Mouse (Mus musculus) kidney, embryonic 16.5 days (tissue): ENCODE data around the gene Atp5g2. TPM values are rescaled to one million over a fixed set of nuclear protein-coding genes. Genes with fewer than 3 reads are reported as not detected.

ENCODE experiments used
- ATAC-seq: fragments of 200-750 bp; cut with Nextera tagmentation; 2 replicates; pipeline ENCODE4 v1.8.0; 2017; ENCODE audit warnings: moderate TSS enrichment; ENCODE audit not compliant: low FRiP score, low TSS enrichment
- H3K27ac ChIP-seq: fragments of 300-500 bp; sonication (generic); 2 replicates; pipeline ENCODE4 v1.5.1; 2014; ENCODE audit warnings: low read length
- H3K27me3 ChIP-seq: fragments of 300-500 bp; sonication (generic); 2 replicates; pipeline ENCODE4 v1.6.1; 2014; ENCODE audit warnings: low read length, control low read depth, mixed read lengths; ENCODE audit not compliant: insufficient read depth
- H3K36me3 ChIP-seq: fragments of 300-500 bp; sonication (generic); 2 replicates; pipeline ENCODE4 v1.6.1; 2014; ENCODE audit warnings: low read length, control low read depth, mixed read lengths; ENCODE audit not compliant: insufficient read depth
- H3K4me1 ChIP-seq: fragments of 300-500 bp; sonication (generic); 2 replicates; pipeline ENCODE4 v1.6.1; 2014; ENCODE audit warnings: low read length, control low read depth, mixed read lengths; ENCODE audit not compliant: insufficient read depth
- H3K4me2 ChIP-seq: fragments of 300-500 bp; sonication (generic); replicated peaks from 2 replicates; pipeline ENCODE4 v1.6.1; 2014; ENCODE audit warnings: low read depth, low read length
- H3K4me3 ChIP-seq: fragments of 300-500 bp; sonication (generic); 2 replicates; pipeline ENCODE4 v1.5.1; 2014; ENCODE audit warnings: mild to moderate bottlenecking, low read length
- H3K9ac ChIP-seq: fragments of 300-500 bp; sonication (generic); replicated peaks from 2 replicates; pipeline ENCODE4 v1.6.1; 2014; ENCODE audit warnings: low read length
- H3K9me3 ChIP-seq: fragments of 300-500 bp; sonication (generic); 2 replicates; pipeline ENCODE4 v1.6.1; 2016; ENCODE audit warnings: low read length, control low read depth
- WGBS: fragments of 180-500 bp; shearing (Covaris S2); extraction: QIAGEN DNeasy Blood & Tissue Kit; methylation state at CpG from one replicate; pipeline ENCODE4 v1.1.7; 2014; 5-methylcytosine and 5-hydroxymethylcytosine counted together
- polyA plus RNA-seq: library from polyadenylated mRNA; unstranded; fragments of >200 nt; fragmentation: Nextera tagmentation; extraction: Ambion mirVana; gene quantifications from 2 replicates; pipeline ENCODE4 v1.2.1, GENCODE M21; 2015

Gene Atp5g2
- polyA plus RNA-seq, 1 experiment from 2014 or later, result 60.1 TPM

DNA sequence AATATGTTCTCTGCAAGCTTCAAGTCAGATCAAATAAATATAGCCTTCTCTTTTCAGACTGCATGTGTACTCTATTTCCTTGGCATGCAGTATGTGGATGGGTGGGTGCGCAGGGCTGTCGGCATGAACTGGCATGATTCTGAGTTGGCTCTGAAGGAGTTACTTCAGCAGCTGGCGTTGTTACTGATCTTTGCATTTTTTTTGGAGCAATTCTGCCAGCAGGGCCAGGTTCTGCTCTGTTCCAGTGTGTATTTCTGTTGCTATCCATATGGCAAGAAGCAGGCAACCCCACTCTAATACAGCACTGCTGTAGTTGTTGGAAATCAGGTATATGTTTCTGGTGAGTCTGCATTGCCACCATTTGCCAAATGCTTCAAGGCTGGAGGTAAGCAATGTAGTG is 36.3 kb downstream of the Atp5g2 start:
- no peak for ATAC-seq
- no peak overlapping the region for H3K27ac ChIP-seq
- no peaks in the 10 kb centered on the region for H3K27me3 ChIP-seq
- peaks cover 5% of the 10 kb centered on the region; the same call in 1 of the 2 replicates for H3K9me3 ChIP-seq
- no peak overlapping the region for H3K4me3 ChIP-seq
- no peaks in the 10 kb centered on the region for H3K4me1 ChIP-seq
- no peak overlapping the region for H3K4me2 ChIP-seq
- H3K36me3 ChIP-seq, result no peaks in the 10 kb centered on the region
- WGBS, result 89% methylated on average over 3 of the region's 3 CpGs
- no peak overlapping the region for H3K9ac ChIP-seq

DNA sequence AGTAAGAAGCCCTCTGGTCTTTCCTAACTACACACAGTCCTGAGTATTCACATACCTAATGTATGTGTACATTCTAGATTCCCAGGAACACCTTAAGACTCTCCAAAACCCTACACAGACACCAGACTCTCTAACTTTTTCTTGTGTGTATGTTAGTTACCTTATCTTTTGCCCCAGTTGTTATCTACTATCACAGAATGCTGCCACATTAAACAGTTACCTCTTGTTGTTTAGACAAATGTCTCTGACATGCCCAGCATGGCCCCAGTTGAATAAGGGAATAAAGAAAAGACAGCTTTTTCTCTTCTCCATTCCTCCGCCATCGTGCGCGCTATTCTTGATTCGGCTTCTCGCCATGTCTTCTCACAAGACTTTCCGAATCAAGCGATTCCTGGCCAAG is 37.5 kb downstream of the Atp5g2 start:
- WGBS, result 96% methylated on average over 8 of the region's 8 CpGs
- Histone ChIP-seq H3K27ac (no peak overlapping the region), H3K4me3 (no peak overlapping the region), H3K36me3 (no peaks in the 10 kb centered on the region), H3K9me3 (peaks cover 5% of the 10 kb centered on the region; the same call in 1 of the 2 replicates), H3K4me1 (no peaks in the 10 kb centered on the region), H3K27me3 (no peaks in the 10 kb centered on the region), H3K4me2 (no peak overlapping the region), H3K9ac (no peak overlapping the region)
- no peak for ATAC-seq

DNA sequence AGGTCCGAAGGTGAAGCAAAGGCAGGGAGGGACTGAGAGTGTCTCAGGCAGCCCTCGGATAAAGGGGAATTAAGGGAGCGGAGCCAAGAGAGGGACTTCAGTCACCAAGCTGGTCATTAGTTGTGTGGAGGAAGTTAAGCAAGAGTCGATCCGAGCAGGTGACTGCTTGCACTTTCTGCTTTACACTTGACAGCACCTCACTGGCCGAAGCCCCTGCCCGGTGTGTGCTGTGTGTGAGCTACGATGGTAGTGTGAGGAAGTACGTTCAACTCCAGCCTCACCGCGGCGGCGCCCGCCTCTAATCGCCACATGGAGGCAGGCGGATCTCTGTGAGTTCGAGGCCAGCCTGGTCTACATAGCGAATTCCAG is 46.5 kb downstream of the Atp5g2 start:
- Histone ChIP-seq H3K4me3 (peak overlapping the region; percentile 68), H3K36me3 (no peaks in the 10 kb centered on the region), H3K9me3 (no peaks in the 10 kb centered on the region), H3K4me1 (peaks cover 22% of the 10 kb centered on the region), H3K9ac (peak overlapping the region; percentile 87), H3K27ac (peak overlapping the region; percentile 100), H3K27me3 (no peaks in the 10 kb centered on the region), H3K4me2 (peak overlapping the region; percentile 78)
- WGBS, result 0% methylated on average over 18 of the region's 18 CpGs
- no peak; the same call in 1 of the 2 replicates for ATAC-seq

DNA sequence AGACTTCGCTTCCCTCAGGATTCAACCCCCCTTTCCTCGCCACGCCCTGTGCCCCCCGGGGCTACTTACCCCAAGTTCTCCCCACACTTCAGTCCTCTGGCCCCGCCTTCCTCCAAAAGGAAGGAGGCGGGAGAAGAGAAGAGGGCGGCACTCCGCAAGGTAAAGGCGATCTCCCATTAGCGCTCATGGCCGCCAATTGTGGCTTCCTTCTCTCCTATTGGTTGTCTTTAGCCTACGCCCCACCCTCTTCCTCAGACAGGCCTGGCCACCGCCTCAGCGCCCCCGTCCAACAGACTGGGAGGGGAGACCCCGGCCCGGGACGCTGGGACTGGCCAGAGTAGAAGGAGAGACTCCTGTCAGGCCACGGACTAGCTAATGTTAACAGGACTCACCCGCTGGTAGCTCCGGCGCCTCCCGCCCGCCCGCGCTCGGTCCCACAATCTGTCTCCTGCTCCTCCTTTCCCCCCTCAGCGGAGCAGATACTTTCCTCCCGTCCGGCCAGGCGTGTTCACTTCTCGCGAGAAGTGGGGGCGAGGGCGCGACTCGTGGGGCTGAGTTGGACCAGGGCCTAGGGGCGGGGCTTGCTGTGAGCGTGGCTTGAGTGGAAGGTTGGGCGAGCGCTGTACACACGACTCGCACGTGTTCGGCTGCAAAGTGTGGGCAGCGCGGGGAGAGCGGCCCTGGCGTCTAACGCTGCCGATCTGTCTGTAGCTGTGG is 47.0 kb downstream of the Atp5g2 start, which contains the start of the genes Gm28047 and Atf7:
Gene Gm28047 (minus strand): TSS at position 98 of the 717 bp plus-strand sequence.
Gene Atf7 (minus strand): TSS at position 495 of the 717 bp plus-strand sequence.
- peak within 1 kb of the TSS; percentile 68 for H3K4me3 ChIP-seq
- peak within 1 kb of the TSS; percentile 100 for H3K27ac ChIP-seq
- peak within 1 kb of the TSS; percentile 88 for H3K4me2 ChIP-seq
- no peaks in the 10 kb centered on the region for H3K36me3 ChIP-seq
- no peaks in the 10 kb centered on the region for H3K27me3 ChIP-seq
- WGBS, result 0% methylated on average over 51 of the region's 51 CpGs
- H3K9me3 ChIP-seq, result no peaks in the 10 kb centered on the region
- H3K4me1 ChIP-seq, result peaks cover 22% of the 10 kb centered on the region
- H3K9ac ChIP-seq, result peak within 1 kb of the TSS; percentile 87
- peak; percentile 99 for ATAC-seq

DNA sequence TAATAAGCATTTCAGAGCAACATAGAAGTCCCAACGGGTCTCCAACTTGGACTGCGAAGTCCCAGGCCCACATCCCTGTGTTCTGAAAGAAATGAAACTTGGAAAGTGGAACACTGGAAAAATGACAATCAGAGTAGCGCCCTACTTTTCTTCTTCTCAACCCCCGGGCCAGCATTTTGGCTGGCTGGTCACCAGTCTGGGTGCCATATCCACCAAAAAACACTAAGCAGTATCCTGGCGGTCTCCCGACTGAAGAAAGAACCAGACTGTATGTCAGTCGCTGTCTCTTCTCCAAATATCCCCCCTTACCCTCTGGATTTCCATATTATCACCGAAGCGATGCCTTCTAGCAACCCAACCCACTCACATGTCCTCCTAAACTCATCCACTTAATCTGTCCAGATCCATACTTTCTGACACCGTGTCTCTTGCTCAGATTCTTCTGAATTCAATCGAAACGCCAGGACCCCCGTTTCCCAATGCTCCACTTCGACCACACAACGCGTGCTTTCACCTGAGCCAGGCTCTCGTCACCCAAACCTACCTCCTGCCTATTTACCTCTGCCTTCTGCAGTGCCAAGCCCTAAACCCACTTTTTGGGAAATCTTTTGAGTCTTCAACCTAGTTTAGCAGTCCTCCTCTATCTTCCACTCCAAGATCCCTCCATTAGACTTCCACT is 47.7 kb downstream of the Atp5g2 start:
- Histone ChIP-seq H3K4me2 (peak overlapping the region; percentile 88), H3K9ac (peak overlapping the region; percentile 87), H3K27ac (peak overlapping the region; percentile 100), H3K36me3 (0 out of 2 replicates have a peak, but pooled peaks cover 2% of the 10 kb centered on the region), H3K4me3 (peak overlapping the region; percentile 68), H3K9me3 (no peaks in the 10 kb centered on the region), H3K27me3 (no peaks in the 10 kb centered on the region), H3K4me1 (peaks cover 22% of the 10 kb centered on the region)
- WGBS, result 2% methylated on average over 17 of the region's 17 CpGs
- ATAC-seq, result no peak

DNA sequence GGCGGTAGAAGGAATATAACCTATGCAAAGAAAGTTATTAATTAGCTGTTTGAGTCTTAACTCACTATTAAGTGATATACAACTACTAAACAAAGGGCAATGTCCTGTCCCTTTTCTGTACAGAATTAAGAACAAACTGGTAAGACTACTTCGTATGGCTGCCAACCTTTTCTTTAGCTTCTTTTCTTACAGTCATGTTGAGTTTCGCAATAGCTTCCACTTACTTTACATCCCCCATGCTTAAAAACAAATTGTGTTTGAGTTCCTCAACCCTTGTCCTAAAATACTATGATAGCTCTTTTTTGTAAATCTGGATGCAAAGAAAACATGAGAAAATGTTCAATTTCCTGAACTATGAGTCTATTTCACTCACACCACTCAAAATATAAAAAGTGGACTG is 49.0 kb downstream of the Atp5g2 start:
- Histone ChIP-seq H3K36me3 (0 out of 2 replicates have a peak, but pooled peaks cover 3% of the 10 kb centered on the region), H3K27me3 (no peaks in the 10 kb centered on the region), H3K9ac (no peak overlapping the region), H3K9me3 (no peaks in the 10 kb centered on the region), H3K4me3 (no peak overlapping the region), H3K4me1 (peaks cover 22% of the 10 kb centered on the region), H3K4me2 (peak overlapping the region; percentile 42; the same call in 1 of the 2 replicates), H3K27ac (no peak overlapping the region)
- no peak for ATAC-seq
- WGBS, result 69% methylated on average over 3 of the region's 3 CpGs

DNA sequence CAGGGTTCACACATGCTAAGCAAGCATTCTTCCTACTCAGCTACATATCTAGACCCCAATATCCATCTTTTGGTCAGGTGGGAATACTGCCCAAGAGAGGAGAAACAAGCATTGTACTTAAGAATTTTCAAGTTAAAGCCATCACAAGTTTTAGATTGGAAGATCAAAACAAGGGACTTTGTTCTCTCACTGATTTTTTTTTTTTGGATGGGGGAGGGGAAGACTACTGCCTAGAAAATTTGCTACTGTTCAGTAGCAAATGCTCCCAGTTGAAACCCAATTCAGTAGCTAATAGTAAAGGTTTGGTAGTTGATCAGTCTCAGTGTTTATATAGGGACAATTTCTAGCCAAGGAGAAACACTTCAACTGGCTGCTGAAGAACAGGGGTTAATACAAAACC is 49.6 kb downstream of the Atp5g2 start:
- no peak overlapping the region for H3K27ac ChIP-seq

DNA sequence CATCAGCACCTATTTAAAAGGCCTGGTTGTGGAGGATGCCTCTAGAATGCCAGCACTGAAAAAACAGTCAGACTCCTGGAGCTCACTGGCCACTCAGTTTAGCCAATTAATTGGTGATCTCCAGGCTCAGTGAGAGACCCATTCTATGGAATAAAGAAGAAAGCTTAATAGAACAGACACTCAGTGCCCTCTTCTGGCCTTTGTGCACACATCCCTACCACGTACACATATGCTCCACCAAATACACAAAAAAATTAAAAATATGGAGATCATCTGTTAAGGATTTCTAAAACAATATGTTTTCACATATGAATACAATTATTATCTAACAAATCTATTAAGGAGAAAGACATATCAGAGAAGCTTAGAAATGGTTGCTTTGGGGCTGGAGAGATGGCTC is 51.4 kb downstream of the Atp5g2 start:
- H3K4me1 ChIP-seq, result peaks cover 16% of the 10 kb centered on the region
- no peak for ATAC-seq
- H3K4me3 ChIP-seq, result no peak overlapping the region
- WGBS, result 74% methylated on average over 1 of the region's 1 CpGs
- no peaks in the 10 kb centered on the region for H3K9me3 ChIP-seq
- H3K27ac ChIP-seq, result no peak overlapping the region
- 0 out of 2 replicates have a peak, but pooled peaks cover 3% of the 10 kb centered on the region for H3K36me3 ChIP-seq
- H3K4me2 ChIP-seq, result no peak overlapping the region
- no peaks in the 10 kb centered on the region for H3K27me3 ChIP-seq
- no peak overlapping the region for H3K9ac ChIP-seq

More for the DNA sequence above, 49.6 kb downstream of the Atp5g2 start:
- Histone ChIP-seq H3K4me1 (peaks cover 22% of the 10 kb centered on the region), H3K4me3 (no peak overlapping the region), H3K9me3 (no peaks in the 10 kb centered on the region), H3K9ac (no peak overlapping the region), H3K4me2 (0 out of 2 replicates have a peak overlapping the region, but pooled peaks have one; percentile 3), H3K27me3 (no peaks in the 10 kb centered on the region), H3K36me3 (0 out of 2 replicates have a peak, but pooled peaks cover 3% of the 10 kb centered on the region)
- no peak for ATAC-seq

DNA sequence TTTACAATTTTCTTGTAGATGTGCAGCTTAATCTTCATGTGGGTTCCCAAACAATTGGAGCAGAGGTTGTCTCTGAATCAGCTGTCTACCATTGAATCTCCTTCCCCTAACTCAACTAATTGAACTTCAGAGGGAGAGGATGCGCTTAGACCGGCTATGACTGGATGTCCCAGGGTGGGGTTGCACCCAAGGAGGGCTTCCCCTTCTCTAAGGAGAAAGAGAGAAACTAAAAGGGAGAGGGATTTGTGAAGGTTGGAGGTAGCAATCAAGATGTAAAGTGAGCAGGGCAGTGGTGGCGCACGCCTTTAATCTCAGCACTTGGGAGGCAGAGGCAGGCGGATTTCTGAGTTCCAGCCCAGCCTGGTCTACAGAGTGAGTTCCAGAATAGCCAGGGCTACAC is 52.7 kb downstream of the Atp5g2 start:
- no peak for ATAC-seq
- H3K9me3 ChIP-seq, result no peaks in the 10 kb centered on the region
- 0 out of 2 replicates have a peak, but pooled peaks cover 3% of the 10 kb centered on the region for H3K36me3 ChIP-seq
- no peak overlapping the region for H3K4me3 ChIP-seq
- 96% methylated on average over 5 of the region's 5 CpGs for WGBS
- no peaks in the 10 kb centered on the region for H3K27me3 ChIP-seq
- H3K27ac ChIP-seq, result no peak overlapping the region
- H3K4me2 ChIP-seq, result no peak overlapping the region
- H3K4me1 ChIP-seq, result peaks cover 15% of the 10 kb centered on the region
- H3K9ac ChIP-seq, result no peak overlapping the region

DNA sequence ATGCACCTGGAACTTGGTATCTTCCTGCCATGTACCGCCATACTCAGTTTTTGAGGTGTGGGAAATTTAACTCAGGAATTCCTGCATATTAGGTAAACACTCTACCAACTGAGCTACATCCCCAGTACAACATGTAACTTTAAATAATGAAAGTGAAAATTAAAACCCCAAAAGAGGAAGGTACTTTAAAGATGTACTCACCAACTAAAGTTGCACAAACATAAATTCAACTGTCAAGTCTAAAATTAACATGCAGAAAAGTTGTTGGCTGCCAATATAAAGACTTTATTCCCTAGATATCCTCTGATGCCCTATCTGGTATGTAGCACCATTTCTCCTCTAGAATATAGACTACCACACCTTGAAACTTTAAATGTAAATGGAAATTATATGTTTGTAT is 54.5 kb downstream of the Atp5g2 start:
- ATAC-seq, result no peak
- Histone ChIP-seq H3K9ac (no peak overlapping the region), H3K27ac (no peak overlapping the region), H3K4me1 (peaks cover 5% of the 10 kb centered on the region; the same call in 1 of the 2 replicates), H3K36me3 (0 out of 2 replicates have a peak, but pooled peaks cover 3% of the 10 kb centered on the region), H3K27me3 (no peaks in the 10 kb centered on the region), H3K4me2 (no peak overlapping the region), H3K4me3 (no peak overlapping the region), H3K9me3 (no peaks in the 10 kb centered on the region)
- WGBS, result 88% methylated on average over 1 of the region's 1 CpGs
